Mouse (Mus musculus) gastrocnemius, adult 8-10 months (tissue): ENCODE data around the gene Myt1l. TPM values are rescaled to one million over a fixed set of nuclear protein-coding genes. Genes with fewer than 3 reads are reported as not detected.
A peak's percentile ranks its signal among the peaks of the same experiment; 100 is the strongest.

ENCODE experiments used
- DNase-seq, 2 experiments: peaks; one replicate each; pipeline ENCODE4 v3.0.0; 2022; ENCODE audit warnings: low spot score in 2 of 2
- total RNA-seq, 4 experiments: library from RNA; stranded (reverse); gene quantifications; 2 replicates each; pipeline ENCODE4 v1.2.4; 2022

The Myt1l gene
- total RNA-seq, 4 experiments from 2014 or later: 0.35 TPM; not detected in 3

DNA sequence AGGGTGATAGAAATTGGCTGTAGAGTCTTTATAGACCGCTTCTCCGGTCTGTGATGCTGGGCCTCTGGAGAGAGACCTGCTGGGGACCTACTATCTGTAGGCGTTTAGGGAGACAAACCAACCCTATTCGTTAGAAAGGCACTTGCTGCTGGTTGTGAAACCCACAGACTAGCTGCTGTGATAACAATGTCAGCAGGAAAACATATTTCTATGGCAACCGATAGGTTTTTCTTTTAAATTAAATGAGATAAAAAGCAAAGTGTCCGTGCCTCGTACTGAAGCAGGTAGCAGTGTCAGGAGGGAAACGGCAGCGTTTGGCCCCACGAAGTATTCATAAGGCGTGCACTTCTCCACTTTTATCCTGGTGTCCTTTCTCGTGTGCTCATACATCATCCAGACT lies 127.5 kb downstream of the Myt1l start:
- no peak for DNase-seq

DNA sequence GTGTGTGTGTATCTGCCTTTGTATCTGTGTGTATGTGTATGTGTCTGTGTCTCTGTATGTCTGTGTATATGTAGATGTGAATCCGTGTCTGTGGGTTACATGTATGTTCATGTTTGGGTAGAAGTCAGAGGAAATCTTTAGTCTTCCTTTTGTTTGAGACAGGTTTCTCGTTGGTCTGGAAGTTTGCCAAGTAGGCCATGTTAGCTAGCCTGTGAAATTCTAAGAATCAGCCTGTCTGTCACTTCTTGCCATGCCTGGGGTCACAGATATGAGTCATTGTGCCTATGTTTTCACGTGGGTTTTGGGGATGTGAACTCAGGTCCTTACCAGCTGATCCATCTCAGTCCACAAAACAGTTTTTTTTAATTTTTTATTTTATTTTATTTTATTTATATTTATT lies 128.9 kb downstream of the Myt1l start:
- DNase-seq: no peak

DNA sequence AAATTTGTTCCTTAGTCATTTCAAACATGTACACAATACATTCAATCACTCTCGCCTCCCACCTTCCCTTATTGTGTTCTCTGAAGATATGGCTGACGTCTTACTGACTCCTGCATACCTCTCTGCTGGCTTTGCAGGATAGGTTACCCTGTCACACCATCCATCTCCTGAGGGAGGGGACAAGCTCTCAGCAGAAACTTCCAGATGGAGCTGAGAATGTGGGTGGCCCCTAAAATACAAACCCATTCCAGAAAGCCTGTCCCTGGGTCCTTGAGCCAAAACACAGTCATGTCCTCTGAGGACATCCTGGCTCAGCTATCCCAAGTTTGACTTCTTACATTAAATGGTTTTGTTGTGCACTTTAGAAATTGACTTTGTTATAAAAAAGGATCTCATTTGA lies 129.7 kb downstream of the Myt1l start:
- no peak for DNase-seq

DNA sequence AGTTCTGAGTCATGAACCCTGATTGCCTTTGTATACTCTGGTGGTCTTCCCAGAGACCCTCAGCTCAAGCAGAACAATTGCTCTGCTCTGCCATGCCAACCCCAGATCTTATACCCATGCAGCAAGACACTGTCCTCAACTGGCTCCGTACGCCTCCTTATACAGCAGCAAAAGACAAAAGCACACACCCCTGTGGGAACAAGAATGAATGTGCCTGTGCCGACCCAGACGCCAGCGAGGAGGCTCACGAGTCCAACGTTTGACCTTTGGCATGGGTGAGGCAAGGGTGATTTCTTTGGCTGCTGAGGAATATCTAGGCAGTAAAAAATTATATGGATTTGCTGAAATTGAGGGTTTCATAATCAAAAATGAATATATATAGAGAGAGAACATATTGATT lies 143.8 kb downstream of the Myt1l start:
- DNase-seq: no peak

DNA sequence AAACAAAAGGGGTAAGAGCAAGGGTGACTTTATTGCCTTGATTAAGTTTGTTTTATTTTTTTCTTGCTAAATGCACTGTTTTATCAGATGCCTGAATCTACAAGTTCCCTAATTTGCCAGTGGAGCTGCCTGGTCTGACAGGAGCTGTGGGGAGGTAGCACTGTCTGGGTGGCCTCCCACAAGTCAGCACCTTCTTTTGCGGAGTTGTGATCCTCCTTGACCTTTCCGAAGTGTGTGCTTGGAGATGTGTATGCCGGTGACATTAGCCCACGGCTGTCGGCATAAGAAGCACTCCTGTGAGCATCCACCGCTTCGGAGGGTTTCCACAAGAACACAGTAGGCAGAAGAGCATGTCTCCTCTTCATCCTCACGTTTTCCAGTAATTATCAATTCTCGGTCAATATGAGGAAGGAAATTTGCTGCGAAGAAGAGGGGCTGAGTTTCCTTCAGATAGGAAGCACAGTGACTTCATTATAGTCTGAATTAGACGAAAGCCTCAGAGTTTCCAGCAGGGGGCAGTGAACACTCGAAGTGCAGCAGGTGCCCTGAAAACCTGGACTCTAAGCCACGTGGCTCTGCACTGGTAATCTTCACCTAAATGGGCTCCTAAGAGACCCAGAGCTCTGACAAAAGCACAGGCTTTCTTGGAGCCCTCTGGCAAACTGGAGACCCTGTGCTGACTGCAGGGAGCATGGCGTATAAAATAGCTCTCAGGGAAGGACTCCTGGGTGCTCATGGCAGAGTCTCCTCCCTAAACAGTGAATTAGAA lies 147.6 kb downstream of the Myt1l start:
- peak; percentile 23 to 25 for DNase-seq

DNA sequence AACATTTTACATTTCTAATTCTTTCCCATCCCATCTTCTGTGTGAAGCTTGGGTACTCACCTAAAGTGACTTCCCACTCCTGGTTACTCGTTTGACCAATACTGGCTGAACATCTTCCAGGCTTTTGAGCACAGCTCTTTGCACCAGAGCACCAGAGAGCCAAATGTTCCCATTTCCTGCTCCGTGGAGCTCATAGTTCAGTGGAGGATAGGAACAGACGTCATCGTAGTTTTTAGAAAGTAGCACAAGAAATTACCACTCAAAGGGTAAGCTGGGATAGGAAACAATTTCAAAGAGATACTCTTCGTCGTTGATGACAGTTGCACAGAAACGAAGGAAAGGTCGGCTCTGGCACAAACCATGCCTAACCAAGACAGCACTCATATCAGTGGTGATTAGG lies 154.2 kb downstream of the Myt1l start:
- no peak for DNase-seq

DNA sequence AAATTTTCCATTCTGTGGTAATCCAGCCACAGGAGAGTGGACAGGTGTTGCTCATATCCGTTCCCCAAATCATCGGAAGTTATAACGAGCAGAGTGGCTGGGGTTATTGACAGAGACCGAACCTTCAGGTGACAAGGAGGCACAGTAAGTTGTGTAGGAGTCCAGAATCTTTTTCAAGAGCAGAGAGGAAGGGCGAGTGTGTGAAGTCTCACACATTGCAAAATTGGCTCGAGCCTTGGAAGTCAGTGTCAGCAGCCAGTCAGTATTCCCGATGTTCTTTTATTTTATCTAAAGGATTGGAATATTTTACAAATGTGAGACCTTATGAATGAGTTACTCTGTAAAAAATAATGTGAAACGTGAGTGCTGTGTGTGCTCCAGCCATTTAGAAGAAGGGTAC lies 154.8 kb downstream of the Myt1l start:
- DNase-seq: no peak

DNA sequence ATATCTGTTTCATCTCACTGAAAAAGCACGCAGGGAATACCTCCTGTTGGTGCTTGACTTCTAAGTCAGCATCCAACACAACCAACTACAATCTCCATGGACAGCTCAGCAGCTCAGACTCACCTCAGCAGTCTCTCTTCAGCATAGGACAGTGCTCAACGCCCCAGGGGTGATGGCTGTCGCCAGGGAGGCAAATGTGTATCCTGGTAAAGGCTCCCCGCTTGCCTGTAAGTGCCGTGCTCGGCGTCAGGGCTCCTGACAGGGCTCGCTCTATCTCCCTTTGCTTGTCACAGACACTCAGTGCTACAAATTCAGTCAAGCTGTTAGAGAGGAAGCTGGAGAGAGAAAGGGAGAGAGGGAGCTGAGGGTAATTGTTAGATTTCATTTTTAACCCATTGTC lies 158.1 kb downstream of the Myt1l start:
- DNase-seq: no peak

DNA sequence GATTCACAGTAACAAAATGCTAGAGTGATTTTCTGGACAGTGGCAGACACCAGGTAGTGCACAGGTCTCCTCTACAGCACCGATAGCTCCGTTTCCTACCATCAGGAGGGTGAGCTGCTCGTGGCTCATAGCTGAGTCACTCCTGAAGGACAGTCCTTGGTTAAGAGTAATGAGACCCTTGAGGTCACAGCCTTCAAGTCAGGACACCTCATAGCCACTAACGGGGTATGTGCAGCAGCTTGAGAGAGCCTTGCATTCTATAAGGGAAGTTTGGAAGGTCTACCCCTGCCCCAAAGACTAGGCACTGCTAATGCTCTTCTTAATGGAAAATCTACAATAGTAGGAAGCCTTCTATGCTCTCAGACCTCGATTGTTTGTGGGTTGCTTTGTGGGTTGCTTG lies 163.4 kb downstream of the Myt1l start:
- no peak for DNase-seq

DNA sequence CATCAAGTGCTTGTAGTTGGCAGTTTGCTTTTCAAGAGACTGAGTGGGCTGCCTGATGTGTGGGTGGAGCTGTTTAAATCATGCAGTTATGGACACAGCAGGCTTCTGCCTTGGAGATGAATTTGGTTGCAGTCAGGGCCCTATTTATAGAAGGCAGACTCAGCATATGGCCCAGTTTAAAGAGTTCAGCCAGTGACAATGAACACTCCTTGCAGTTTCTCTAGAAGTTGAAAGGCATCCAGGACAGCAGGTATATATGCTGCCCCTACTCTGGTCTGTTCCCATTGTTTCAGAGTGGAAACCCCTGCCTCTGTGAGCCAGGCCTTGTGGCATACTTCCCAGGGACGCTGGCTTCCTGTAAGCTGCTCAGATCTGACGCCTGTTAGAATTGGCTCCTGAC lies 167.0 kb downstream of the Myt1l start:
- no peak for DNase-seq

DNA sequence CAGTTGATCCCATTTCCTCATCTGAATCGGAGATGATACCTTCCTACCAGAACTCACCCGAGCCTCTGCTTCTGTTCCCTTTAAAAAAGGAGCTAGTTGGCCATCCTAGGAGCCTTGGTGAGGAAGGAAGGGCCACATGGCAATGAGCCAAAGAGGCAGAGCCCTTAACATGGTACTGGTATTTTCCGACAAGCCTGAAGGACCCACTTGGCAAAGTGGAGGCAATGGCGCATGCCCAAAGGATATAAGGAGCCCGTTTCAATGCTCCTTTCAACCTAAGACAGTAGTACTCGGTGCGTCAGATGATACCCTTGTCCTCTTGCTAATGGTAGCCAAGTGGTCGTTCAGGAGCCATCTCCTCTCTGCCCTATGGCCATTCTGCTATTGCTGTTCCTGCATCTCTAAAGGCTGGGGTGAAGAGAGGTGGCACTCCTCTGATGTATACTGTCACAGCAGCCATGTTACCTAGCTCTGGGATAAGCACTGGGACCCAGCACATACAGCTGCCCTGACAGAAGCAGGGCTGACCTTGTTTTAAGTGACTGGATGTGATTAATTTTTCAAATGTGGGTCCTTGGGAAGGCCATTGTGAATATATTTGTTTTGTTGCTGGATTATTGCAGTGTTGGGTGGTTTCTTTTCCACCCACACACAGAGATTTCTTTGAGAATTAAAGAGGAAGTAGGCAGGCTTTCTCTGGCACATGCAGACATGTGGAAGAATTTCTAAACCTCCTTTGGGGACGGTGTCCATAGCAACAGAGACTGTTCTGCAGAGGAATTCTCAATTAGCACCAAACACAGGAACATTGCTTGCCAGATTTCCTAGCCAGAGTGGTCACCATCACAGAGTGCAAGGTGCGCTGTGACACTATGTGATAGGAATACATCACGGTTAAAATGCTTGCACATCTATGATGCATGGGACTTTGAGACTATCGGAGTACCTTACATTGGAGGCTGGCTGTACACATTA lies 169.6 kb downstream of the Myt1l start:
- DNase-seq: peak in 1 of 2 experiments; percentile 26

DNA sequence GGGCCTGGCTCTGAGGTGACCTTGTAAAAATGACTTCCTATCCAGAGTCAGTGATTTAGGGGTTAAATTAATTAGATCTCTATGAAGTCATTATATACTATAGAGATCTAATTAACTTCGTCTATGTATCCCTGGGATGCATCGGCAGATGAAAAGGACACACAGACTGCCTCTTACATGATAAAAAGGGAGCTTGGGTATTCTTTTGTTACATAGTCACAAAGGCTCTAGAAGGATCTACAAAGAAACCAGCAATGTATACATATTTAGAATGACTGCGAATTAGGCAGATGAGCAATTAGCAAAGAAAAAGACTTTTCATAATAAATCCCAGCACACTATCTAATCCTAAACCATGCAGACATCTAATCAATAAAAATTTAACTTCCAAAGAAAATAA lies 170.4 kb downstream of the Myt1l start:
- DNase-seq: no peak

DNA sequence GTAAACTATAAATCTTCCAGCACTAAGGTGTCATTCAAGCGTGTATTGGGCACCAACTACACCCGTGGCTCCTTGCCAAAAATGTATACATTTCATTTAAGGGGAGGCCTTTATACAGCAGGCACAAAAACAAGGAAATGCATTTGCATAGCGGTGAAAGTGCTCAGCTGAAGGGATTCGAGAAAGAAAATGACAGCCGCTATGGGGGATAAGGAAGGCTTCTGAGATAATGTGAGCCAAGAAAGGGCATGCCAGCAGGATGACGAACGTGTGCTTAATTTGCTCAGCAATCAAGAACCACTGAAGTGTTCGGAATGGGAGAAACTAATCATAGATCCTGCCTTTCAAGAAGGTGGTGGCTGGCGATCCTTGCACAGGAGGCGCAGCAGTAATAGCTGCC lies 170.8 kb downstream of the Myt1l start:
- no peak for DNase-seq

DNA sequence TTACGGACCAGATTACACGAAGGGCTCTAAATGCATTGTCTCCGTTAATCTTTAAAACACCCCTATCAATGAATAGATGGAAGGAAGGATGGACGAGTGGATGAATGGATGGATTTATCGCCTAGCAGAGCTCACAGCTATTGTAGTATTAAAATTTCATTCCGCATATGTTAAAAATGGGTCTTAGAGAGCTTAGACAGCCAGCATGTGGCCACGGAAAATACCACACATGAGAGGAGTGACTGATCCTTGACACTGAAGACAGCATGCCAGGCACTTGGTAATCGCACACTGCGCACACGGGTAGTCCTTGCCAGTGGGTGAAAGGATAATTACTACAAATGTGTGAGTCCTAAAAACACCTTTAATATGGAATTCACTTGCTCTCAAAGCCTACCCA lies 171.2 kb downstream of the Myt1l start:
- DNase-seq: no peak

DNA sequence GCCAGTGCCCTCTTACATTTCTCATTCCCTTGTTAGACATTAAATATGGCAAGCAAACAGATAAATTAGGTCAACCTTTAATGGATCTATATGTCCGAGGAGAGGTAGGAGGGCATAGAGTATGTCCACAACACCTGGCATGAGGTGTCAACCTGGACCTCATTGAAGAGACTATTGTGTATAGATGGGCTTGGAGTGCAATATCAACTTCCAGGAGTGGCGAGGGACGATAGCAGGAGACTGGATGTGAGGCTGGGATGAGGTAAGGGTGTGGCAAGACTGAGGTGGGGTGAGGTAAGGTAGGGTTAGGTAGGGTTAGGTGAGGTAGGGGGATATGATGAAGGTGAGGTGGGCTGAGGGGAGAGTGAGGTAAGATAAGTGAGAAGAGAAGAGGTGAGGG lies 171.8 kb downstream of the Myt1l start:
- no peak for DNase-seq

DNA sequence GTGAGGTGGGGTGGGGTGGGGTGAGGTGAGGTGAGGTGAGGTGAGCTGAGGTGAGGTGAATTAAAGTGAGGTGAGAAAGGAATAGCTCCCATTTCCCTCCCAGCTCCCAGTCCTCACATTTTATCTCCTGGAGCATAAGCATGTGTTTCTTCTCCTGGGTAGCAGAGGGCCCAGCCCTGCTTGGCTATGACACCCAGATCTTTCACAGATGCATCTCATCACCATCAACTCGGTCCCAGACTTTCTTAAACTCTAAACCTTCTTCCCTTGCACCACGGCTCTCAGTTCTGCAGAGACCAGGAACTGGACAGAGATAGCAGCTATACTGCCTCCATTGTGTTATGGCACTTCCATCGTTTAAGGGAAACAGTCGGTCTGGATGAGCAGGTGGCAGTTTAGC lies 172.9 kb downstream of the Myt1l start:
- DNase-seq: no peak

DNA sequence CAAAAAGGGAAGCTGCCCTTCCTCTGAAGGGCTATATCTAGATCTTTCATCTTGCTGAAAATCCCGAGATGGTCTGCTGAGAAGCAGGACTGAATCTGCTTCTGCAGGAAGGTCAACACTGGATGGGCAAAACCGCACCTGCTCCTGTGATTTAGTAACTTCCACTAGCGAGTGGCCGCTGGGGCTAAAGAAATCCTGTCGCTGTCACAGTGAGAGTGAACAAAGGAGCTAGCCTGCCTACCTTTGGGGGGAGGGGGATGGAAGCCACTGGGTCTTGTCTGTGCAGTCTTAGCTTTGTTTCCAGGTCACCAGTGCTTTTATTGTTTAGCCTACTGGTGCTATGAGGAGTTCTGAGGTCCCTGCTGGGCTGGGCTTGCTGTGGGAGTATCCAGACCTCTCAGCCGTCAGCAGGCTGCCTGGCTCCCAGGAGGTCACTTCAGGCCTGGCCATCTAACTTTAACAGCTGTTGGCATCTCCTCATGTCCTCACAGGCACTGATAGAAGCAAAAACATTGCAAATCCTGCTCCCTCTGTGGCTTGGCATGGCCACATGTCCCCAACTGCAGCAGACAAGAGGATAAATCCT lies 173.6 kb downstream of the Myt1l start:
- DNase-seq: peak; percentile 22 to 50

DNA sequence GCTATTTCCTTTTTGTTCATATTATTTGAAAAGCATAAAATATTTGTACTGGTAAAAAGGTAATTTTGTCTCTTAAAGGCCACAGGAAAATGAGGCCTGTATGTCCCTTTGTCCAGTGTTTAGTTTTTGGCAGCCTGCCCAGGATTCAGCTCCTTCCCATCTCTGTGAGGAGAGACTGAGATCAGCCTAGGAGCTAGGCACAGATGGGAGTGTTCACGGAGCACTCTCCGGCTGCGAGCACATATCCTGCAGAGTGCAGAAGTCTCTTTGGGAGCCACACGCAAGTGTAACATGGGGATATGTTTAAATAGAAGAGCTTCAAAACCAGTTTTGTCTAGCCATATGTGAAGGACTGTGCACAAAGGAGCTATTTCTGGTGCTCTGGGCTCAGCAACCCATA lies 174.4 kb downstream of the Myt1l start:
- DNase-seq: peak in 1 of 2 experiments; percentile 11

DNA sequence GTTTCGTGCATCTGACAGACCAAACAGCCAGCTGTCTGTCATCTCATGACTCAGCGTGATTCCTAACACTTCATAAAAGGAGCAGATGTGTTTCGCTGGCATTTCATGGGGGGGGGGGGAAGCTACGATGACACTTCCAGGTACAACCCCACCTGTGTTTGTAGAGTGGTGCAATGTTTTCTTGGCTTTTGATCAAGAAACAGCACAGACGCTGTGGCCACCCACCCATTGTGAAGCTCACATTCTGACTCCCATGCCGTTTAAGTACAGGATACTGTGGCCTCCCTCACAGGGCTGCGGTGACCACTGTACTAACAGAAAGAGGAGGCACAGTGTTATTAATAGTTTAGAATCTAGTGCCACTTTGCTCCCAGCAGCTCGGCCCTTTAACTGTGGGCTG lies 175.4 kb downstream of the Myt1l start:
- no peak for DNase-seq

DNA sequence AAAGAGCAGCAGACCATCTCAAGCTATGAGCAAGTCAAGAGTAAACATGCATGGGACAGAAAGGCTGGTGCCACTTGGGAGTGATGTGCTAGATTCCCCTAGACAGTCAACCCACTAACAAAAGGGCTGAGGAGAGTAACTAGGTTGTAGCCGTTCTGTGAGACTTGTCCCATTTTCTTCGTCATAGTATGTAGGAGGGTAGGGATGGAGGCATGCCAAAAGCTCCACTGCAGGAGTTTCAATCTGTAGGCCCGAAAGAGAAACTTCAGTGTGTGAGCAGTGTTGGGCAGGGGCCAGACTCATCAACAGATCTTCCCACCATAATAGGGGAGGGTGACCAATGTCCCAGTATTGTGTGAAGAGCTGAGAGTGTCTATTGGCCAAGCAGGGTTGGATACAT lies 178.9 kb downstream of the Myt1l start:
- no peak for DNase-seq

DNA sequence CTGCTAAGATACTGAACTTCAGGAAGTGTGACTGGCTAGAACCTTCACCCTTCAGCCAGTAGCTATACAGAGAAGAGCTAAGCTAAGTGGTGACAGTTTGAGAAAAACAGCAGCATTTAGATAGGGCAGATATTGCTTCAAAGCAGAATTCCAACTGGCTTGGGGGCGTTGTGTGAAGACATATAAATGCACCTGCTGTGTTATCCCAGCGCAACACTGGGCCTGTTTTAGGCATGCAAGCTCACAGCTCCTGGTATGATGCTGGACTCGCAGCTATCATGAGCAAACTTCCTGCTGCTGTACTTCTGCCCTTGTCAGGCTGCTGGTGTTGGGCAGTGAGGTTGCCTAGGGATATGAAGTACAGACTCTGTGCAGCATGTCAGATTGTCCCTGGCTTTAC lies 180.0 kb downstream of the Myt1l start:
- DNase-seq: no peak
